Mouse (Mus musculus) mouse embryonic stem cell (cell line): ENCODE results near the gene Ell2.
"Not testable (repeated sequence)": the region's sequence is repeated elsewhere in the genome, so short reads cannot be mapped to it uniquely, and the experiment has no call there.

Experiments
- in situ Hi-C, 2 experiments: fragments of 300-500 bp; cut with MboI; formaldehyde crosslinking; loops; 1 replicate in 1 of 2; 3 replicates in 1 of 2; pipeline ENCODE4 v1.14.3; 2019 to 2020; ENCODE audit warnings: low sequenced_read_pairs in 2 of 2, low pct_unique_long_range_greater_than_20kb in 1 of 2, mixed read lengths in 1 of 2; ENCODE audit not compliant: unreplicated experiment in 1 of 2

The Ell2 gene

GRCm38 (mm10) chr13:75706457-75706856, at the start of gene Ell2:
TSS of gene Ell2 (plus strand) at chr13:75706757.
- in situ Hi-C loops, result no loop called here

DNA sequence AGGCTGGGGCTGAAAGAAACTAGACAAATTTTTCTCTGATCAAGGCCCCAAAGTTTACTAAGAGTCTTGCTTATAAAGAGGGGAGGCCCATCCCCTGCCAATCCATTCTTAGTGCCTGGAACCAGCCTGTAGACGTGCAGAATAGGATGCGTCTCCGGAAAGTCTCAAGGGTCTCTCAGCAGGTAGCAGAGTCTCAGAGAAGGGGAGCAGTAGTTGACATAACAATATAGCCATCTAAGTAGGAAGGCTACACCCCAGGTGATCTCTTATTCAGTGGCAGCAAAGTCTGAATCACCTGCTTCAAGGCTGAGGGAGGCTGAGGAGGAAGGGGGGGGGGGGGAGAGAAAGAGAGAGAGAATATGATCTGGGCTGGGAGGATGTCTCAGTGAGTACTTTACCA, 21.1 kb upstream of the Ell2 start:
- in situ Hi-C loops, result no loop called here

GRCm38 (mm10) chr13:75686995-75687394, 19.6 kb upstream of the Ell2 start:
- in situ Hi-C loops, result no loop called here

GRCm38 (mm10) chr13:75691625-75692024, 14.9 kb upstream of the Ell2 start:
- in situ Hi-C loops, result no loop called here

DNA sequence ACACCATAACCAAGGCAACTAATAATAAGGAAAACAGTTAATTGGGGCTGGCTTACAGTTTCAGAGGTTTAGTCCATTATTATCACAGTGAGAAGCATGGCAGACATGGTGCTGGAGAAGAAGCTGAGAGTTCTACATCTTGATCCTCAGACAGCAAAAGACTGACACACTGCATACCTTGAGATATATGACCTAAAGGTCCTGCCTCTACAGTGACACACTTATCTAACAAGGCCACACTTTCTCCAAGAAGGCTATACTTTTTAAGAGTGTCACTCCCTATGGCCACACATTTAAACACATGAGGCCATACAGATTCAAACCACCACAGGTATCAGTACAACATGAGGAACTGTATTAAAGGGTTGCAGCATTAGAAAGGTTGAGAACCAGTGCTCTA, 13.5 kb upstream of the Ell2 start:
- in situ Hi-C loops, result no loop called here

DNA sequence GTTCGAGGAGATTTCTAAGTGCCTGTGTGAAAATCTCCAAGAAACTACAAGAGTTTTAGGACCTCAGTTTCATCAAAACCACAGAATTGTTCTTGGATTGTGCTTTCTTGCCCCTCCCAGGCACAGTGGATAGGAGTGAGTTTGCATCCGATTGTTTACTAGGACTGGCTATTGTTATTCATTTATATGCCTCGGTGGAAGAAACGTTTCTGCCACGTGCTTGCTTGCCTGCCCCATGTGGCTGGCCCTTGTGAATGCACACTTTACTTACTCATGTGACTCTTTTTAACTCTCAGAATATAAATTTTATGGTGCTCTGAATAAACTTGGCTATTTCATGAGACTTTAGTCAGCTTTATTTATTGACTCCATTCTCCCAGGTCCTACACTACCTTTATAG, 3.7 kb upstream of the Ell2 start:
- in situ Hi-C loops, result no loop called here

GRCm38 (mm10) chr13:75706882-75707816, 592 bp downstream of the Ell2 start:
- in situ Hi-C loops, result no loop called here

DNA sequence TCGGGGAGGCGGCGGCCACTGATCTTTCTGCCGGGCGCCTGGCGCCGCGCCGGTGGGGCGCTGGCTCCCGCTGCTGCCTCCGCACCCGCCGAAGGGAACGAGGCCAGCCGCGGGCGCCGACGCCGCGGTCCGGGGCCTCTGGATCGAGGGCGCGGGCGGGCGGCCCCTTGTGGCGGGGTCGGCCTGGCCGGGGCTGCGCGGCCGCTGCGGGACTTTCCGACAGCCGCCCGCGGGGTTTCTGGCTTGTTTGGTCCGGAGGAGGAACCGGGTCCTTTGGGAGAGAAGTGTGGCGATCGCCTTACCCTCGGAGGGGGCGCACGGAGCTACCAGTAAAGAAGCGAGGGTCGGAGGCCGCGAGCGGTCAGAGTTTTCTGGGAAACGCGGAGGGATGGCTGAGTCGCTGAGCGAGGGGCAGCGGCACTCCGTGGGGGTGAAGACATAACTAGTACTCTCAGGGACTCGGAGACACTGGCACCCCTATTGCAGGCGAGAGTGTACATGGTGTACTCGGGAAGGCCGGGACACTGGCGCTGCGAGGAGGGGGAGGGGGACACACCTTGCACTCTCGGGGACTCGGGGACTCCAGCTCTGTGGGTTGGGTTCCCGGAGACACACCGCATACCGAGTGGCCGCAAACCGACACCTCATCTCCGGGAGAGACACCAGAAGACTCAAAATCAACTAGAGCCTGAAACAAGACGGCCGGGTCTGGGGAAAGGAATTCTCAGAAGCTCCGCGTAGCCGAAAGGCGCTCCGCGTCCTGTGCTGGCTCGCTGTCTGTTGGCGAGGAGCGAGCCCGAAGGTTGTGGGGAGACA, 1.5 kb downstream of the Ell2 start:
- in situ Hi-C loops, result no loop called here

DNA sequence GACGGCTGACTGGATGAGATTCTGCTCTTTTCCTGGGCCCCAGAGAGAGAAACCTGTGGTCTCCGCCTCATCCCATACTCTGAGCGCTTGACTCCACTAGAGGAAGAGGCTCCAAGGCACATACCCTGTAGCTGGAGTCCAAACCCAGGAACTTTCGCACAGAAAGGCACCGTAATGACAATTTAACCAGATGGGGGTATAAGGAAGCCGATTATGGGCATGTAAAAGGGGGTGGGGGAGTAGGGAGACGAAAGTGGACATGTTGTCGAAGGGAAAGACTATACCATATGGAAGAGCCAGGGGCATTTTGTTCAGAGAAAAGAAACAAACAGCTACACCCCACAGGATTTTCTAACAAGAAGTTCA, 2.1 kb downstream of the Ell2 start:
- in situ Hi-C loops, result no loop called here

- in situ Hi-C loops, result no loop called here
Measured at GRCm38 (mm10) chr13:75709026-75709778, 2.6 kb downstream of the Ell2 start.

GRCm38 (mm10) chr13:75710152-75710551, 3.6 kb downstream of the Ell2 start:
- in situ Hi-C loops, result no loop called here

GRCm38 (mm10) chr13:75711517-75711916, 5.0 kb downstream of the Ell2 start:
- in situ Hi-C loops, result not testable (repeated sequence)

DNA sequence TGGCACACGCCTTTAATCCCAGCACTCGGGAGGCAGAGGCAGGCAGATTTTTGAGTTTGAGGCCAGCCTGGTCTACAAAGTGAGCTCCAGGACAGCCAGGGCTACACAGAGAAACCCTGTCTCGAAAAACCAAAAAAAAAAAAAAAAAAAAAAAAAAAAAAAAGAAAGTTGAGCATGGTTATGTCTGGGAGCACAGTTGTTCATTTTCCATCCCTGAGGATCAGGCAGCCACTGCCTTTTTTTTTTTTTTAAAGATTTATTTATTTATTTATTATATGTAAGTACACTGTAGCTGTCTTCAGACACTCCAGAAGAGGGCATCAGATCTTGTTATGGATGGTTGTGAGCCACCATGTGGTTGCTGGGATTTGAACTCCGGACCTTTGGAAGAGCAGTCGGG, 6.0 kb downstream of the Ell2 start:
- in situ Hi-C loops, result not testable (repeated sequence)

DNA sequence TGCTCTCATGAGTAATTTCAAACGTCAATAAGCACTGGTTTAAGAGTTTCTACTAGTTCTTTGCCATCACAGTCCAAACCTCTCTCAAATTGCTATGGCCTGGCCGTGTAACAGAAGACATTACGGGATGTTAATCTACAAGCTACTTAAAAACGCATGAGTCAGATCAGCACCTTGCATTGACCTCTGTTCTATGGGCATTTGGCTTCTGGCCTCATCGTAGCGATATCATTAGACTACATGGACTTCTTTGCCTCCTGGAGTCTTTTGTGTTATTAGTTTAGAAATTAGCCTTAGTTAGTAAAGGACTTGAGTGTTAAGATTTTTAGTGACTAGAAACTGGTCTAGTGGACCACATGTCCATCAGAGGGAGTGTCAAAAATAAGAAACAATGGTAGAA, 7.8 kb downstream of the Ell2 start:
- in situ Hi-C loops, result no loop called here

DNA sequence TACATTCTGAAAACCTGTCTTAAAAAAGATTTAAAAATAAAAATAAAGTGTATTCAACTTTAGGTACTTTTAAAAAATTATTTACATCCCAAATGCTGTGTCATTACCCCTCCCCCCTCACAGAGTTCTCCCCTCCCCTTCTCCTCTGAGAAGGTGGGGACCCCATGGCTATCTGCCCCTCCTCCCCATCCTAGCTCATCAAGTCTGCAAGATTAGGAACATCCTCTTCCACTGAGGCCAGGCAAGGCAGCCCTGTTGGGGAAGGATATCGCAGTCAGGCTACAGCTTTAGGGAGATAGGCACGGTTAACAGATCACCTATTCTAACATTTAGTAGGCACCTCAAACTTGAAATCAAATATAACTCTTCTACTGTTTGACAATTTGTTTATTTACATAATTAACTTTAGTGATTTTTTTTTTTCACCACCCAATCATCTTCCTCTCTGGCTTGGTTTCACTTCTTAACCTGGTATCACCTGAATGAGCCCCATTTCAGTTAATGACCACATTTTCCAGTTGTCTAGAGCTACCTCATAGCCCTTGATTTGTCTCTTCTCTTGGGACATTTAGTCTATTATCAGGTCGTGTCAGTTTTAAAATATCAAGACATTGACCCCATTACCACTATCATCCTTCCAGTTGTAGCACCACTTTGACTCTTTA, 11.2 kb downstream of the Ell2 start:
- in situ Hi-C loops, result no loop called here

DNA sequence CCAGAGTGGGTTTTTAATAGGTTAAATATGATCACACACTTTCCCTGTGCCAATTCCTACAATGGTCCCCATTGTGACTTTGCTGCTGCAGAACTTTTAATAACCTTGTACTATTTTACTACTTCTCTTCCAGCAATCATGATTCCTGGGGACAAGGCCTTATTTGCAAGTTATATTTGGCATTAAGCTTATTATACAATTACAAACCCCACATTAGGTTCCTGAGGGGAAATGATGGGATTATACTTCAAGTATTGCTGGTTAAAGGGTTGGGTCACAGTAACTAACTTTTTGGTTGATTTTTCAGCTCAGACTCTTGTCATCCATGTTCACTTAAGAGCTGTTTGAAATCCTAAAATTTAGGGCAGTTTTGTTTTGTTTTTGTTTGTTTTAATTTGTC, 11.8 kb downstream of the Ell2 start:
- in situ Hi-C loops, result no loop called here

GRCm38 (mm10) chr13:75719645-75720044, 13.1 kb downstream of the Ell2 start:
- in situ Hi-C loops, result no loop called here

- in situ Hi-C loops, result no loop called here
Measured at GRCm38 (mm10) chr13:75726569-75727373, 20.2 kb downstream of the Ell2 start.
